Mouse (Mus musculus): Measurements from ENCODE around the gene Piezo1. TPM values are rescaled to one million over a fixed set of nuclear protein-coding genes. Genes with fewer than 3 reads are reported as not detected.

The Piezo1 gene
- polyA plus RNA-seq, 1 experiment from 2014 or later = 5.2 TPM

DNA sequence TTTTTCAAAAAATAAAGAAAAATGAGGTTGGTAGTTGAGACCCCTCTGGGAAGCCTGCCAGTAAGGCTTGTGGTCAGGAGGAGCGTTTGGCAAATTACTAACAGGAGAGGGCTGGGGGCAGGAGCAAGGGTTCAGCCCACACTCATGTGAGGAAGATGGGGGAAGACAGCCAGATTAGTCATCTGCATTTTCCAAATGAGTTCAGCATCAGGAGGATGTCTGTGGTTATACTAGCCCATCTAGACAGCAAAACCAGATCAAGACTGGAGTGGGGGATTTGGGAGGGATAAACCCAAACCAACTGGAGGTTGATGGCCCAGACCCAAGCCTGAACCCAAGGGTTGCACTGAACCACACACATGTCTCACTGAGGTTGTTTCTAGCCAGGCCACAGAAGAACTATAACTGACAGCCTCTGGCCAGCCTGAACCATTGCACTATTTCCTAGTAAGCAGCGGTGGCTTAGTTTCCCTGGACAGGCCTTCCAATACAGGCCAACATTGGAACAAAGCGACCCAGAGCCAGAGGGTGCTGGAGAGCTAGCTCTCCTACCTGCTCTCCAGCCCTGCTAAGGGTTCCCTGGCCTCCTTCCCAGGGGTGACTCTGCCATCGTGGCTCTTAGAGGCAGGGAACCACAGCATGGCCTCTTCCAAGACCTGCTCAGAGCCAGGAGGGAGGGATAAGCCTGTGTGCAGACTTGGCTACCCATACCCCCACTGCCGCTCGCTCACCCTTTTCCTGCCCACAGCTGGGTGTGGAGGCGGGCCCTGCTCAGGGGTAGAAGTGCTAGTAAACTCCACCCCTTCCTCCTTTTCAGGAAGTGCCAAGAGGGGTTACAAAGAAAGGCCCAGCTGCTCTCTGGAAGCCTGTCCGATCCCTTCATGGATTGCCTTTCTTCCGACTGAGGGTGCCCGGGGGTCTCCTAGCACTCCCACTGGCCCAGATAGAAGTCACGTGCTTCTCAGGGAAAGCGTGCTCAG is 5.2 kb upstream of the Piezo1 start:
- peaks cover 1% of the 10 kb centered on the region; the same call in 1 of the 2 replicates for H3K4me1 ChIP-seq (replicated peaks; ENCODE audit: control insufficient read depth, insufficient read depth, low read length)
- no peaks in the 10 kb centered on the region for H3K36me3 ChIP-seq (ENCODE audit: control insufficient read depth, insufficient read depth, low read length)
- H3K4me3 ChIP-seq (ENCODE audit: low read depth, low read length) = no peak overlapping the region
- no peak overlapping the region for H3K27ac ChIP-seq (ENCODE audit: low read depth, low read length)
- WGBS = 59% methylated on average over 12 of the region's 12 CpGs
- no peak overlapping the region for H3K4me2 ChIP-seq (replicated peaks; ENCODE audit: low read depth, low read length)
- H3K9me3 ChIP-seq (ENCODE audit: control insufficient read depth, low read length) = no peaks in the 10 kb centered on the region
- 0 out of 2 replicates have a peak, but pooled peaks have one; percentile 35 for ATAC-seq (ENCODE audit: low FRiP score)
- no peak overlapping the region for H3K9ac ChIP-seq (ENCODE audit: low read depth, low read length)
- peaks cover 4% of the 10 kb centered on the region for H3K27me3 ChIP-seq (ENCODE audit: control insufficient read depth, insufficient read depth, low read length)
- no peak for DNase-seq (ENCODE audit: low spot score)

DNA sequence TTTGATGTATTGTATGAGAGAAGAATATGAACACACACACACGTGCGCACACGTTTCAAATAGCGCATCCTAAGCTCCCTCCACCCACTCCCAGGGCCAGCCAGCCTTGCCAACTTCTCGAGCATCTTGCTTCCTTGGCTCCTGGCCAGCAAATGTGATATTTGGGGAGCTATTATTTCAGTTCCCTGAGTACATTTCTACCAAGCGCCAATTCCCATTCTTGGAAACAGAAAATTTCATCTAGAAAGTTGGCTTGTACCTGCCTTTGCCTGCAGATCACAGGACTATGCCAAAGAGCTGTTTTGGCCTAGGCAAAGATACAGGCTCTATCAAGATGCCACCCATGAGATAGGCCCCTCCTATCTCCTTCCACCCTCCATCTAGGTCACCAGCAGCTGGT is 3.7 kb upstream of the Piezo1 start:
- Histone ChIP-seq H3K4me3 (ENCODE audit: low read depth, low read length) (no peak overlapping the region), H3K9me3 (ENCODE audit: control insufficient read depth, low read length) (no peaks in the 10 kb centered on the region), H3K27me3 (ENCODE audit: control insufficient read depth, insufficient read depth, low read length) (peaks cover 18% of the 10 kb centered on the region), H3K9ac (ENCODE audit: low read depth, low read length) (no peak overlapping the region), H3K4me1 (replicated peaks; ENCODE audit: control insufficient read depth, insufficient read depth, low read length) (peaks cover 6% of the 10 kb centered on the region; the same call in 1 of the 2 replicates), H3K4me2 (replicated peaks; ENCODE audit: low read depth, low read length) (no peak overlapping the region), H3K36me3 (ENCODE audit: control insufficient read depth, insufficient read depth, low read length) (no peaks in the 10 kb centered on the region), H3K27ac (ENCODE audit: low read depth, low read length) (no peak overlapping the region)
- no peak for ATAC-seq (ENCODE audit: low FRiP score)
- DNase-seq (ENCODE audit: low spot score) = no peak
- WGBS = 88% methylated on average over 6 of the region's 6 CpGs

DNA sequence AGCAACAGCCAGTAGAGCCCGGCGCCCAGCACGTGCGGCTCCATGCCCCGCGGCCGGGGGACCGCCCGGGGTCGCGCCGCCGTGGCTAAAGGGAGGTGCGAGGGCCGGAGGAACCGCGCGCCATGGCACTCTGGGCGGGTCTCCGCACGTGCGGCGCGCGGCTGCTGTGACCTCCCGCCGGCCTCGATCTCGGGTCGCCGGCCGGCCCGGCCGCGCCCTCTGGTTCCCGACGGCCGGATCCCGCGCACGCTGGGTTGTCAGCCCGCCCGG is 199 bp downstream of the Piezo1 start:
- peaks cover 6% of the 10 kb centered on the region; the same call in 1 of the 2 replicates for H3K4me1 ChIP-seq (replicated peaks; ENCODE audit: control insufficient read depth, insufficient read depth, low read length)
- DNase-seq (ENCODE audit: low spot score) (peak; percentile 69), ATAC-seq (ENCODE audit: low FRiP score) (no peak)
- 0 out of 2 replicates have a peak overlapping the region, but pooled peaks have one; percentile 30 for H3K27ac ChIP-seq (ENCODE audit: low read depth, low read length)
- H3K9me3 ChIP-seq (ENCODE audit: control insufficient read depth, low read length) = no peaks in the 10 kb centered on the region
- H3K9ac ChIP-seq (ENCODE audit: low read depth, low read length) = peak overlapping the region; percentile 62
- peak overlapping the region; percentile 42 for H3K4me3 ChIP-seq (ENCODE audit: low read depth, low read length)
- no peaks in the 10 kb centered on the region for H3K36me3 ChIP-seq (ENCODE audit: control insufficient read depth, insufficient read depth, low read length)
- peak overlapping the region; percentile 80 for H3K4me2 ChIP-seq (replicated peaks; ENCODE audit: low read depth, low read length)
- peaks cover 22% of the 10 kb centered on the region for H3K27me3 ChIP-seq (ENCODE audit: control insufficient read depth, insufficient read depth, low read length)
- WGBS = under 1% methylated on average over 31 of the region's 43 CpGs

DNA sequence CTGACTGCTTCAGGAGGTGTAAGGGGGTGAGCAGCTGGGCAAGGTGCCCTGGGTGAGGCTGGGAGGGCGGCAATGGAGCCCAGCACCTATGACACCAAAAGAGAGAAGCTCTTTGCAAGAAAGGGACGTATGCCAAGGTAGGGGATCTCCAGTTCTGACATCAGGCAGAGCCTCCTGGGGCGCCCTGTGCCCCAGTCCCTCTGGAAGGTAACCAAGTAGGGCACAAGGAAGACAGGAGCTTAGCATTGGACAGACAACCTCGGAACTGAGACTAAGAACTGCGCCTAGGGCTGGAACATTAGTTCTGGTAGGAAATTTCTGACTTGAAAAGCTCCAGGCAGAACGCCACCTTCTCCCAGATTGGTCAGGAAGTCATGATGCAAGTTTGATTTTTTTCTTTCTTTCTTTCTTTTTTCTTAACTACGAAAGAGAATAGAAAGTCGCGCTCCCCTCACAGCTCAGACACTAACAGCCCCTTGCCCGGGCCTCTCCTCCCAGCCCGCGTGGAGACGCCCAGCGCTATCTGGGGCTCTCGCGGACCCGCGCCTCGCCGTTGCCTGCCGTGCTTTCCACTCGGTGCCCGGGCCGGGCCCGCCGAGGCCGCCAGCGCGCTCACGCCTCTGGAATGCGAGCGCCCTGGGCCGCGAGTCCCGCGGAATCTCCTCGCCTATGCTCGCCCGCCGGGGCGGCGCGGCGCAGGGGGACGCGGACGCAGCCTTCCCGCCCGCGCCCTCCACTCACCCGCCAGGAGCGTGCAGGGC is 715 bp downstream of the Piezo1 start:
- ATAC-seq (ENCODE audit: low FRiP score) (peak; percentile 46), DNase-seq (ENCODE audit: low spot score) (peak; percentile 46)
- whole genome bisulfite sequencing = 4% methylated on average over 42 of the region's 52 CpGs
- Histone ChIP-seq H3K36me3 (ENCODE audit: control insufficient read depth, insufficient read depth, low read length) (no peaks in the 10 kb centered on the region), H3K27me3 (ENCODE audit: control insufficient read depth, insufficient read depth, low read length) (peaks cover 22% of the 10 kb centered on the region), H3K9me3 (ENCODE audit: control insufficient read depth, low read length) (no peaks in the 10 kb centered on the region), H3K4me3 (ENCODE audit: low read depth, low read length) (peak overlapping the region; percentile 42), H3K27ac (ENCODE audit: low read depth, low read length) (peak overlapping the region; percentile 30; the same call in 1 of the 2 replicates), H3K4me2 (replicated peaks; ENCODE audit: low read depth, low read length) (peak overlapping the region; percentile 80), H3K4me1 (replicated peaks; ENCODE audit: control insufficient read depth, insufficient read depth, low read length) (peaks cover 6% of the 10 kb centered on the region; the same call in 1 of the 2 replicates), H3K9ac (ENCODE audit: low read depth, low read length) (peak overlapping the region; percentile 62)

DNA sequence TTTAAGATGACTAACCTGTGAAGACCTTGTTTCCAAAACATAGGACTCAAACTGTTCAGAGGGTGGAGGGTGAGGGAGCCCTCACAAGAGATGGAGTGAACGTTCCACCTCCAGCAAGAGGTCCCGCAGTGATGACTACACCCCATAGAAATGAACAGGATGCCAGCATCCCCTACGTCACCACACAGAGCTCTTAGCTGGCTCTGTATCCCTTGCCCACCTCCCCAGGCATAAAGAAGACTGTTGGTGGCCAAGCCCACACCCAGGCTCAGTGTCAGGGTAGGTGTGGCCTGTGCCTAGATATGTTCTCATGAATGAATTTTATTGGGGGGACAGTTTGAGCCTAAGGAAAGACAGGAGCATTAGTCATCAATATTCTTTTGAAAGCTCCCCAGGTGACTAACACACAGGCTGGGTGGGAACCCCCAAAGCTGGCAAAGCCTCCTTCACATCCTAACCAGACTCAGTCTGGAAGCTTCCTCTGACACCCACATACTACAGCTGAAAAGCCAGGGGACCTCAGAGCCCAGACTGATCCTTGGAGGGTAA is 2.2 kb downstream of the Piezo1 start:
- no peak for DNase-seq (ENCODE audit: low spot score)
- Histone ChIP-seq H3K4me2 (replicated peaks; ENCODE audit: low read depth, low read length) (no peak overlapping the region), H3K4me3 (ENCODE audit: low read depth, low read length) (no peak overlapping the region), H3K4me1 (replicated peaks; ENCODE audit: control insufficient read depth, insufficient read depth, low read length) (peaks cover 6% of the 10 kb centered on the region; the same call in 1 of the 2 replicates), H3K36me3 (ENCODE audit: control insufficient read depth, insufficient read depth, low read length) (no peaks in the 10 kb centered on the region), H3K27me3 (ENCODE audit: control insufficient read depth, insufficient read depth, low read length) (peaks cover 22% of the 10 kb centered on the region), H3K9me3 (ENCODE audit: control insufficient read depth, low read length) (no peaks in the 10 kb centered on the region), H3K9ac (ENCODE audit: low read depth, low read length) (no peak overlapping the region), H3K27ac (ENCODE audit: low read depth, low read length) (no peak overlapping the region)
- 82% methylated on average over 3 of the region's 3 CpGs for WGBS
- ATAC-seq (ENCODE audit: low FRiP score) = no peak

DNA sequence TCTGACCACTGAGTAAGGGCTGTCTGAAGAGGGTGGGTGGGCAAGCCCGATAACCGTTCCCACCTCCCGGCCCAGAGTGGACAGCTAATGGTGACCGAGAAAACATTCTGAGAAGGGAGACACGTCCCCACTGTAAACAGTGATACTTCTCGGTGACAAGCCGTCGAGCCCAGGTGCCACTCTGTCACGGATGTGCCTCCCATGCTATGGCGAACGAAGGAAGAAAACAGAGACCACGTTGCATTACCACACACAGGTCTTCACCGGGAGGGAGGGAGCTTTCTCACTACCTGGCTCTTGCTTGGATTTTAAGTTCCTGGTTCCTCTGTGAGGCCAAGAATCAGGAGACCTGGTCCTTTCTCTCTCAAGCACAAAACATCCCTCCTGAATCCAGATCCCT is 2.8 kb downstream of the Piezo1 start:
- peaks cover 6% of the 10 kb centered on the region; the same call in 1 of the 2 replicates for H3K4me1 ChIP-seq (replicated peaks; ENCODE audit: control insufficient read depth, insufficient read depth, low read length)
- no peak overlapping the region for H3K4me2 ChIP-seq (replicated peaks; ENCODE audit: low read depth, low read length)
- WGBS = 75% methylated on average over 13 of the region's 13 CpGs
- no peak overlapping the region for H3K4me3 ChIP-seq (ENCODE audit: low read depth, low read length)
- H3K9ac ChIP-seq (ENCODE audit: low read depth, low read length) = no peak overlapping the region
- no peak overlapping the region for H3K27ac ChIP-seq (ENCODE audit: low read depth, low read length)
- DNase-seq (ENCODE audit: low spot score) (no peak), ATAC-seq (ENCODE audit: low FRiP score) (no peak)
- H3K36me3 ChIP-seq (ENCODE audit: control insufficient read depth, insufficient read depth, low read length) = no peaks in the 10 kb centered on the region
- H3K27me3 ChIP-seq (ENCODE audit: control insufficient read depth, insufficient read depth, low read length) = peaks cover 22% of the 10 kb centered on the region
- no peaks in the 10 kb centered on the region for H3K9me3 ChIP-seq (ENCODE audit: control insufficient read depth, low read length)

DNA sequence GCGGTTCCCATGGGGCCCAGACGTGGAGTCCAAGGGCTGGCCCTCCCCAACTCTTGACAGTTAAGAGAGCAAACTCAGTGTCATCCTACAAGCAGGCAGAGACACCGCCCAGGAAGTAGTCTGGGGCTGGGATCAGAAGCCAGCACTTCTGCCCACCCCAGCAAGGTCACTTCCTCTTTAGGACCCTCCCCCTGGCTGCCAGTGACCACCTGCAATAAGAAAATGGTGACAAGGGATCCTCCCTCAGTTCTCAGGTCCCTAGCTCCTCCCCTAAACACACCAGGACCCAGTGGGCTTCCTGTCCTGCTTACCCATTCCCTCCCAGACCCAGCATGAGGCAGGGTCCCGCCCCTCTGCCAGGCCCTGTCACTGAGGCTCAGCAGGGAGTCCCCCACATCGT is 3.3 kb downstream of the Piezo1 start:
- H3K36me3 ChIP-seq (ENCODE audit: control insufficient read depth, insufficient read depth, low read length) = no peaks in the 10 kb centered on the region
- H3K4me3 ChIP-seq (ENCODE audit: low read depth, low read length) = no peak overlapping the region
- no peaks in the 10 kb centered on the region for H3K9me3 ChIP-seq (ENCODE audit: control insufficient read depth, low read length)
- ATAC-seq (ENCODE audit: low FRiP score) = no peak
- DNase-seq (ENCODE audit: low spot score) = no peak
- H3K4me1 ChIP-seq (replicated peaks; ENCODE audit: control insufficient read depth, insufficient read depth, low read length) = peaks cover 6% of the 10 kb centered on the region; the same call in 1 of the 2 replicates
- no peak overlapping the region for H3K4me2 ChIP-seq (replicated peaks; ENCODE audit: low read depth, low read length)
- peaks cover 22% of the 10 kb centered on the region for H3K27me3 ChIP-seq (ENCODE audit: control insufficient read depth, insufficient read depth, low read length)
- WGBS = 26% methylated on average over 5 of the region's 5 CpGs
- no peak overlapping the region for H3K27ac ChIP-seq (ENCODE audit: low read depth, low read length)
- H3K9ac ChIP-seq (ENCODE audit: low read depth, low read length) = no peak overlapping the region

DNA sequence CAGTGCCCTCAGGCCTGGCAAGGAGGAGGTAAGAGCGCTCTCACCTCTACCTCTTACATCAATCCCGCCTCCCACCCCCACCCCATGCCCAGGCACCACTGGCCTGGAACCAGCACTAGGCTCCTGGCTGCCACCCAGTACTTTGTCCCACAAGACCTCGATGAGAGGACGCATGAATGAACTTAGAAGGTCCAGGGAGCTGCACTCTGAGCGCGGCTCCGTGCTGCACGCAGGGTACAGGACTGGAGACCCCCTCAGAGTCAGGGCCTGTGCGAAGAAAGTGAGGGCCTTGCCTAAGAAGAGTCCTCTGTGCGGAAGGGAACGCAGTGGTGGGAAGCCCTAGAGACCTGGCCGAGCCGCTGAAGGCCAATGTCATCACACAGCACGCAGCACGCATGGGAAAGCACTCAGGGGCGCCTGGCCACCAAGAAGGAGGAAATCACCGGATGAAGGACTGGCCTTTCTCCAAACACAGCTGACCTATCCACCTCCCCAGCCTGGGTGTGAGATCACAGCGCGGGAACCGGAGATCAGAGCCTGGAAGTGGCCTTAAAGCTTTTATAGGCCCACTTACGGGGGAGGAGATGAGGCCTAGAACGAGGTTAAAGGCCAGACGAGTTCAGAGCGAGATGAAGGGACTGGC is 4.2 kb downstream of the Piezo1 start:
- ATAC-seq (ENCODE audit: low FRiP score) = no peak

More for the DNA sequence above, 4.2 kb downstream of the Piezo1 start:
- Histone ChIP-seq H3K27me3 (ENCODE audit: control insufficient read depth, insufficient read depth, low read length) (peaks cover 22% of the 10 kb centered on the region), H3K36me3 (ENCODE audit: control insufficient read depth, insufficient read depth, low read length) (no peaks in the 10 kb centered on the region), H3K4me1 (replicated peaks; ENCODE audit: control insufficient read depth, insufficient read depth, low read length) (peaks cover 6% of the 10 kb centered on the region; the same call in 1 of the 2 replicates), H3K4me3 (ENCODE audit: low read depth, low read length) (no peak overlapping the region), H3K9me3 (ENCODE audit: control insufficient read depth, low read length) (no peaks in the 10 kb centered on the region), H3K9ac (ENCODE audit: low read depth, low read length) (peak overlapping the region; percentile 24; the same call in 1 of the 2 replicates), H3K27ac (ENCODE audit: low read depth, low read length) (peak overlapping the region; percentile 20; the same call in 1 of the 2 replicates), H3K4me2 (replicated peaks; ENCODE audit: low read depth, low read length) (0 out of 2 replicates have a peak overlapping the region, but pooled peaks have one; percentile 3)
- DNase-seq (ENCODE audit: low spot score) = no peak
- WGBS = 69% methylated on average over 24 of the region's 24 CpGs

Measured in hindbrain, embryonic 11.5 days (tissue).